Mouse (Mus musculus) adrenal gland, postnatal 14 days (tissue): ENCODE data around the gene Ntn1. TPM values are rescaled to one million over a fixed set of nuclear protein-coding genes. Genes with fewer than 3 reads are reported as not detected.
A peak's percentile ranks its signal among the peaks of the same experiment; 100 is the strongest.

Source experiments
- DNase-seq: peaks from one replicate; pipeline ENCODE4 v3.0.0; 2021; ENCODE audit warnings: mixed read lengths
- total RNA-seq: library from RNA; stranded (reverse); gene quantifications from 2 replicates; pipeline ENCODE4 v1.2.3, GENCODE M21; 2021

The Ntn1 gene
- total RNA-seq, 1 experiment from 2014 or later = 8.8 TPM

DNA sequence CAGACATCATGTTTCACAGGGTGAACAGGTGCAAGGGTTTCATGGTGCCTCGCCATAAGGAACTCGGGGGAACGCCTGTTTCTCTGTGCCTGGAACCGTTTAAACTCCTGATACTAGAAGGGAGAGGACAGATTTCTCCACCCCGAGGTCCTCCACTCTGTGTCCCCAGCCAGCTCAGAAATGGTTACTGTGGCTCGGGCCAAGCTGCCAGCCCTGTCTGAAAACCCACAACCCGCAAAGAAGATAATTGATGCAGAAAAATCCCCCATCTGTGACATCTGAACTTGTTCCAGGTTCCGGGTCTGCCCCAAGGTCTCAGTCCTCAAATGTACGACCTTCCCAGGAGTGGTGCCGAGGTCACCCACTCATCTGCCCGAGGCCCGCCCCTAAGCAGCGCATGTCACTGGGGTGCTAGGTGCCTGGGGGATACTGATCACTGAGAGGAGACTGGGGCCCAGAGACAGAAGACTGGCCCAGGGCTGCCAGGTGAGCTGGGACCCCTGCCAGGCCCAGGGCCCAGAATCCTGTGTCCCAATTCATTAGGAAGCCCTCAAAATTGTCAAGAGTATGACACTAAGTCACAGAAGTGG lies 68.9 kb downstream of the Ntn1 start:
- DNase-seq = peak; percentile 51

DNA sequence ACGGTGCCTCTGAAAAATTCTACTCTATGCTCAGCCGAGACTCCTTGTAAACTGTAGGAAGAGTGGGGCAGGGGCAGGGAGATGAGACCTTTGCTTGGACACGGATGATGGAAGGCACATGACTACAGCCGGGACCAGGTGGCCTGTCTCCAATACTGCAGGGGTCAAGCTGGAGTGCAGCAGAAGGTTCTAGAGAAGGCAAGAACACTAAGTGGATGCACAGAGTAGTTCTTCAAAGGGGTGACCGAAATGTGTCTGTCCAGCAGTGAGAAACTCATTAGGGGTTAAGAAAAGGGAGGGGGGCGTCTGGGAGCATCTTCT lies 69.5 kb downstream of the Ntn1 start:
- DNase-seq = no peak

DNA sequence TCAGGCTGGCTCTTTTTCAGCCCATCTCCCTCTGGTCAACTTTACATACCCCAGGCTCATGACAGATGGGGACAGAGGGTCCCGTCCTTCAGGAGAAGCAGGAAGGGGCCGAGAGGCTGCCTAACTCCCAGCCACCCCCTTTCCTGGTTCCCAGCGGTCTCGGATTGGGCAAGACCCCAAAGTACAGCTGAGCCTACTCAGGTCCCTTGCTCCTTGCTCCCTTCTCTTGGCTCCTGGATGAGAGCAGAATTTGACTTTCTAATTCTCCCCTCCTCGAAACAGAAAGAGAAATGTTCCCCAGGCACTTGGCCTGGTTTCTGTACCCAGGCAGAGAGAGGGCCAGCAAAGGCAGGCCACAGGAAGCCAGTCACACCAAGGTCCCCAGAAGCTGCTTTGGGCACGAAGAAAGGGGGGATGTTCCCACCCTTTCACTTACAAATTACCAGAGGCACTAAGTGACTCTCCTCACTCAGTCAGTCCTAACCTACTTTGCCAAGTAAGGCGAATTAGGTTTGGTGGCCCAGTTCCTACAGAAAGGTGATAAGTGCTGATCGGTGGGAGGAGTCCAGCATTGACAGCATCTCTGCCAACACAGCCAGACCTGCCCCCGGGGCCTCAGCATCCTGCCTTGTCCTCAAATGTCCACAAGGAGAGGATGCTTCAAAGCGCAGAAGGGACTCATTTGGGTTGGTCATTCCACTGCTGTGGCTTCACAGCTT lies 70.1 kb downstream of the Ntn1 start:
- no peak for DNase-seq

DNA sequence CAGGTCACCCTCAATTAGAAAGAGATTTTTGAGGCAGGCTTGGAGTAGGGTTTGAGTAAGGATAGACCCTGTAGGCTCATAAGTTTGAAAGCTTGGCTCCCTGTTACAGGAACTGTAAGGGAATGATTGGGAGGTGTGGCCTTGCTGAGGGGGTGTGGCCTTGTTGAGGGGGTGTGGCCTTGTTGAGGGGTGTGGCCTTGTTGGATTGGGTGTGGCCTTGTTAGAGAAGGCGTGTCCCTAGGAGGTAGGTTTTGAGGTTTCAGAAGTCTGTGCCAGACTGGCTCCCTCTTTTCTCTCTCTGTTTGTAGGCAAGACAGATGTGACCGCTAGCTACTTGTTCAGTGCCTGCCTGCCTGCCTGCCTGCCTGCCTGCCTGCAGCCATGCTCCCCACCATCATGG lies 75.8 kb downstream of the Ntn1 start:
- DNase-seq = no peak

DNA sequence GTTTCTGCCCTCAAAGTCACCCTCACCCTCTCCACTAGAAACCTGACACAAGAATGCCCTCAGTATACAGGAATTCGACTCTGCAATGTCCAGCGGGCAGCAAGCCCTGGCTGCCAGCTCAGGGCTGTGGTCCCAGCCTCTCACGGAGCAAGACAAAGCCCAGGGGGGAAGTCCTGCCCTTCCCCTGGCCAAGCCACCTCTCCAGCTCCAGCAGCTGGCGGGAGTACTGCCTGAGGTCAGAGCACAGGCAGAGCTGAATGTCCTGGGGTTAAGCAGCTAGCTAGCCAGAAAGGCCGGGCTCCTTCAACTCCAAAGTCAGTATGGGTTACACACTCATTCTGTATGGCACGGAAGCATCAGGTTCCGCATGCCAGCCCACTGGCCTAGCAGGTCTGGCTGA lies 79.2 kb downstream of the Ntn1 start:
- peak; percentile 78 for DNase-seq

DNA sequence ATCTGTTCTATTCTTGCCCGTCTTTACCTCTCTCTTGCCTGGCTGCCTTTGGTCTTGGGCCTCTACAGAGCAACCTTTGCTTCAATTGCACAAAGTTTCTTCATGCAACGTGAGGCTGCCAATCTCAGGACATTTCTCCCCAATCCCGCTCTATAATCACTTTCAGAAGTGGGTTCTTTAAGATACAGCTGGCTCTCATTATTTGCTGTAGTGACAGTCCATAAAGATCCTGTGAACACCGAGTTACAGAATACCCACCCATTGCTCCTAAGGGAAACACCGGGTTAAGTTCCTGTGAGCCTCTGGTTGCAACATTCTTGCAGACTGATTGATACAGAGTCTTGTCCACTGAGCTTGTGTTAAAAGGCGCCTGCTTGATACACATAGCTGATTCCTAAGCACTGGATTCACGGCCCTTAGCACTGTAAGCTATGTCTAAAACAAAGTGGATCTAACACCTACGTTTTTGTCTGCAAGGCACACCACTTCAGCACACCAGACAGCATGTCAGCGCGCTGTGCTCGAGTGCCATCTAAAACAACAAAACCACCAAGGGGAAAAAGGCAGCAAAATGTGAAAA lies 85.0 kb downstream of the Ntn1 start:
- DNase-seq = no peak

DNA sequence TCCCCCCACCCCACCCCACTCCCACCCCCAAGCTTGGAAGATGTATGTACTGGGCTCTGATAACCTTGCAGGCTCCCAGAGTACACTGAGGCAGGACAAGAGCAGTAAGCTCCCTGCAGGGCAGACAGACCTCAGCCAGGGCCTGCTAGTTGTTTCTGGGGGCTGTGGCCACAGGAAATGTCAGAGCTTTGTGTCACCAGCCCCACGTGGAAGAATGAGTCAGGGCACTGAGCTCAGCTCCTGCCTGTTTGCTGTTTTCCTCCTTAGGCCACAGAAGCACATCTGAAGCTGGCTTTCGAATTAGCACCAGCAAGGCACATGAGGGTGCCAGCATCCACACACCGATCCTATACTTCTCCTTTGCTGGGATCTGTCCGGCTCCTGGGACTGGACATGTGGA lies 86.8 kb downstream of the Ntn1 start:
- no peak for DNase-seq

DNA sequence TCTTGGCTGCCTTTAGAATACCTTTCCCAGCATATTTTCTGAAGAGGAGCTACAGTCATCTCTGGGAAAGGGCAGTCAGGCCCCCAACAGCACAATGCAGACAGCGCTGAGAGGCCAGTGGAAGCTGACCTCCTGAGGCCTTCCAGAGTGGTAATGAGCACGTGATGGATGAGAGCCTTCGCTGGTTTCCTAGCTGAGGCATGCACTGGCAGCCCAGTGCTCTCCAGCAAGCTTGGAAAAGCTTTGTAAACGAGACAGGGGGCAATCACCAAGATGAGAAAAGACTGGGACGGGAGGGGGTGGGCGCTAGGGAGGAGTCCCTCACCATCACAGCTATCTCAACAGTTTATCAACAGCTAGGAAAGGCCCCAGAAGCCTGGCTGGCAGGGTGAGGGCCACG lies 87.6 kb downstream of the Ntn1 start:
- no peak for DNase-seq

DNA sequence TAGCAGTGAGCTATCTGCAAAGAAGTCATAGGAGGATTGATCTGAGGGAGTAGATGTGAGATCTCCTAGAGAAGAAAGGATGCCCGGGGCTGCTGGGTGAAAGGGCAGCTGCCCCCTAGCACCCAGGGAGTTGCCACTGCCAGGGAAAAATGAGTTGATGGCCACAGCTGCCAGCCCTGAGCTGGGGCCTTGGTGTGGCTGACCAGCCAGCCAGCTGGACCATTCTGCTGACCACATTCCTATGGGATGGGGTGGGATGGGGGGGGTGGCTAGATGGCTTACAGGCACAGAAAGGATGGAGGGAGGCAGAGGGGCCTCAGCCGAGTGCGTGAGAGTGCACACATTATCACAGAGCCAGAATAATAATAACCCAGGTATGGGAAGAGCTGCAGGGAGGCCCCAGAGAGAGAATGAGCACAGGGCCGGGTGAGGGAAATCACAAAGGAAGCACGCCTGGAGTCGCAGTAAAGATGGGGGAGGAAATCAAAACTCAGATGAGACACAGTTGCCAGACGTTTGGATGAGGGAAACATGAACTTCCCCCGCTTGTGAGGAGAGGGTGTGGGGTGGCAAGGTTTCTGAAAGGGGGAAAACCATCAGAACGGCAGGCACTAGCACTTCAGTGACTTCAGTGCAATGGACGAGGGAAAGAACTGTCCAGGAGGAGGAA lies 91.6 kb downstream of the Ntn1 start:
- no peak for DNase-seq

DNA sequence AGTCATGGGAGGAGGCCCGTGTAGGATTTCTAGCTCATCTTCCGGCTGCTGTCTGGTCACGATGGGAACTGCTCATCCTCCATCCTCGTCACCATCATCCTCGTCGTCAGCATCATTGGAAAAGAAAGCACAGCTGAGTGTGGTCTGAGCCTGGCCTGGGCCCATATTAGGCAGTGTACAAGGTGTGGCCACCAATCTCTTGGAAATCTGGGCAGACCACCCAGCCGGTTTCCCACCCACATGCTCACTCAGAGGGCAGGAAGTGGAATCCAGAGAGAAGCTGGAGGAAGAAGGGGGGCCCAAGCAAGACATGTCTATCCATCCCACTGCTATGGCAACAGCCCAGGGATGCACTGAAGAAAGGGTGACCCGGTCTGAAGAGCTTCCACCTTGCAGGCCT lies 94.6 kb downstream of the Ntn1 start:
- no peak for DNase-seq

DNA sequence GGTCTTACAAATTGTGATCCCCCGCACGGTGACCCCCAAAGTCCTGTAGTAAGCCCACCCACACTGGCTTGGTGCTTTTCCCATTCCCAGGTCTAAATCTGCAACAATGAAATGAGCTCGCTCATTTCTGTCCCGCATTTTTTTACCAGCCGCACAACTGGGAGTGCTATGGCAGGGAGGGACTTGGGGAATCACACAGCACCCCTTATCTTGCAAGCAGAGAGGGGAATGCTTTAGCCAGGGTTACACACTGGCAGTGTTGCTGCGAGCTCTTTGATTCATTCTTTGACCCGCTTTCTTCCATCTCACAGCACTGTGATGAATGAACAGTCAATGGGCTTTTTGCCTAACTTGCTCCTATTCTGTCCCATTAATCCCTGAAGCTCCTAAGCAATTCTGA lies 98.3 kb downstream of the Ntn1 start:
- no peak for DNase-seq

DNA sequence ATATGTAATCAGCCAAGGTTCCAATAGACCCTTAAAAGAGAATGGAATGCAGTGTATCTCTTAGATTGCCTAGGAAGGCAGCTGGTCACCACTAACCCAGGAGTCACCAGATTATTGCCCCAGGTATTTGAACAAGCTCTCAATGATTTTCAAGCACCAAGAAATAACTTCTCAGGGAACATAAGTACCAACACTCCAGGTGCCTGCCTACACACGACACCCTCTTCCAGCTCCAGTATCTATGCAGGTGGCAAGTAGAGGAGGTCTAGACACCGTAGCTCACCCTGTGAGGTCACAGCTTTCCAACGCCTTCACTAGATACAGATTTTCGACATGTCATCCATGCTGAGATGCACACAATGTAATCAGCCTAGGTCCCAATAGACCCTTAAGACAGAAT lies 99.0 kb downstream of the Ntn1 start:
- no peak for DNase-seq

DNA sequence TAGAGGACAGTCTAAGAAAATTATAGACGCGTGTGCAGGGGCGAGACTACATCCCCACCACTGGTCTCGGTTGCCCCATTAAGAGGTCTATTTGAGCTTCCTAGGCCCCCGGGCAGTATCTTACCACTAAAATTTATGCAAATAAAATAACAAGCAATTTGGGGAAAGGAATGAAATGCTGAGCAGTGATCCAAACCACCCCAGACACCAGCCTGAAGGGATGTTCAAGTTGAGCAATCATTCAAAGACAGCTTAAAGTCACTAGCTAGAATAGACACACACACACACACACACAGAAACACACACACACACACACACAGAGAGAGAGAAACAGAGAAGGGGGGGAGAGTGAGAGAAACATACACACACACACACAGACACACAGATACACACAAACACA lies 105.1 kb downstream of the Ntn1 start:
- no peak for DNase-seq

DNA sequence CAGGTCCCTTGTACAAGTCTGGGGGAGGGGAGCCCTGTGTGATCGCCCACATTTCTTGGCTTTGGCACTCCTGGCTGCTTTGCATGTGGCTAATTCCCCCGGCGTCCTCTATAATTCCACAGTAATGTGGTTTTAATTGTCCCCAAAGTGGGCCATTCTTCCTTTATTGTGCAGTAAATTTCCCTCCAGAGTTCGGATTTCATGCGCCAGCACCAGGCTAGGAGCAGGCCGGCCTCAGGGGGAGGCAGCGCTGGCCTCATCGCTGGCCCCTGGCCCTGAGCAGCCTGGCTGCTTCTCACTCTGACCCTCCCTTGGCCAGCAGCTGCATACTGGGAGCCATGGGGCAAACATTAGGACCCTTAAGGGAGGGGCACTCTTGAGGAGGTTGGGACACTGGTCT lies 110.0 kb downstream of the Ntn1 start:
- DNase-seq = peak; percentile 18

DNA sequence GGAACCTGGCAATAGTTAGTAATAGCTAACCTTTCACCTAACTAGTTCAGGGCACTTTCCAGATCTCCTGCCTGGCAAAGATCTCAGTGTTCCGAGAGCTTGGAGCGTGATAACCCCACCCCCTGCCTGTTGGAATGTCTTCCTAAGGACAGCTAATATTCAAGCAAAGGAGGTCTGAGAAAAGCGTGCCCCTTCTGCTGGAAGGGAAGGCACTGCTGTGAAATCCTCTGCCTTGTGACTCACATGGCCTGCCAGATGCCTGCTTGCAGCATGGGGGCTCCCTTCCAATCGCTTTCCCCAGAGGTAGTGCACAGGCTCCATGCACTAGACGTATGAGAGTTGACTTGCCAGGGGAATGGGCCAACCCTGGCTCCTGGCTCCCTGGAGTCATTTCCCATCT lies 113.3 kb downstream of the Ntn1 start:
- peak; percentile 35 for DNase-seq

DNA sequence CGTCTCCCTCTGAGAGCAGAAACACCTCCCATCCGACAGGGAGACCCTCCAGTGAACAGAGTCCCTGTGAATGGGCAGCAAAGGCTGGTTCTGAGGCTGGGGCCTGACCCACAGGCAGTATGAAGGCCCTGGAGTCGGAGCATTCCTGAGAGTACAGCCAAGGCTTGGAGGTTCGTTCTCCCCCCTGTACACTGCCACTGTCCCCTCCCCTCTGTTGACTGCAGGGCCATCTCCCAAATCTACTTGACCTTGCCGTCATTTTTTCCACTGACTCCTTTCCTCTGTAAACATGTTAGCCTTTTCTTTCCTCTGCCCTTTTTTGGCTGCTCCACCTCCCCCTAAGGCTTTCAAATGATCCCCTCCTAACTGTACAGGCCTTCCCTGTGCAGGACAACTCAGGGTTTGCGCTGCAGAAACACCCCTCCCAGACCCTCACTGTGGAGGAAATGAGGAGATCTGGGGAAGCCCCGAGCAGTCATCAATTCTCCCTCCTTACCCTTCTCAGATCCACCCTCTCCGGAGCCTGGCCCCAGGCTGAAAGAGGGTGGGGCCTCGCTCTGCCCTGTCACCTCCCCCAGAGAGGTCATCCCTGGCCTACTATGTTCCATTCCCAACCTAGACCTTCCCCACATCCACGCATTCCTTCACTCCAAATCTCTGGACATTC lies 114.3 kb downstream of the Ntn1 start:
- DNase-seq = peak; percentile 8

DNA sequence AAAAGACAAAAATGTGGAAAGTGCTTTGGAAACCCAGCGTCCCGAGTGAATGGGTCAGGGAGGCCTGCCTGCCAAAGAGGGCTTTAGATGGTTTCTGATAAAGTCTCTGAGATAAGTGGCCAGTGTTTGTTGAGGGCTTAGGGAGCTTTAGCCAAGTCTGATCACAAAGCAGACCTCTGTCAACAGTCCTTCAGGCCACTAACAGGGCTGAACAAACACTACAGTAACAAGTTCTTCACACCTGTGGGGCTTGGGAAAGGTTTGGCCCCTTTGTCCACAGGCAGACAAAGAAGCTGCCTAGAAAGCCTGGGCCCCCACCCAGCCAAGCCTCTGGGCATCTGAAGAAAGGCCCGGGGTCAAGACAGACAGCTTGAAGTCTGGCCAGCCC lies 114.9 kb downstream of the Ntn1 start:
- no peak for DNase-seq

DNA sequence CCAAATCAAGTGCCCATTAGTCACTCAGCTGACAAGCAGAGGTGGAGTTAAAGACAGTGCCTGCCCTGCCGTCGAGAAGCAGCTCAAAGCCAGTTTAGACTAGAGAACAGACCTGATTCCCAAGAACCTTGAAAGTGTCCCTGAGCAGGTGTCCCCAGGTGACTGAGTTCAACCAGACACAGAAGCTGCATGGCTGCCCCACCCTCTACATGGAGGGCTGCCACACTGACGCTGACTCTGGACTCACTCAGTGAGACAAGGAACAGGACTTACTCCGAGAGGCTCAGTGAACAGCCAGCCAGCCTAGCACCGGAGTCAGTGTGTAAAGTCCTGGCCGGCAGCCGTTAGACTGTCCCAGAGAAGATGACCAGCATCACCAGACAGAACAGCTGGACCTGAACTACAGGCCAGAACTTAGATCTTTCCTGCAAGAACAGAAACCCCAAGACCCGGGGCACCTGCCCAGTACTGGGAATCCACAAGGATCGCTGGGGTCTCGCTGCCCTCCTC lies 120.6 kb downstream of the Ntn1 start:
- no peak for DNase-seq

DNA sequence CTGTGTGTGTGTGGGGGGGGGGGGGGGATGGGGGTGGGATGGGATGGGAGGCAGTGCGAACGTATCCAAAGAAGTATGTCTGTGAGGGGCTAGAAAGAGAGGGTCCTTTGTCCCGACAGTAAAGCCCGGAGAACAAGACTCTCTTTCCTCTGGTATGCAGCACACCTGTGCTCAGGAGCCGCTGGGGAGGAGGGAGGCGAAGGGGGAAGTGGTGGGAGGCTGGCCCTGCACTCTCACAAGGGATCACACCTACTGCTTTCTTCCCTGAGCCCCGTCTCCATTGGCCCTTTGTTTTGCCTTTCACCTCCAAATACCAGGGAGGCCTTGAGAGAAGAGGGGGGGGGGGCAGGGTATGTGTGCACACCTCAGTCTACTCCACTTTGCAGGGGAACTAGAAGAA lies 123.7 kb downstream of the Ntn1 start:
- no peak for DNase-seq

DNA sequence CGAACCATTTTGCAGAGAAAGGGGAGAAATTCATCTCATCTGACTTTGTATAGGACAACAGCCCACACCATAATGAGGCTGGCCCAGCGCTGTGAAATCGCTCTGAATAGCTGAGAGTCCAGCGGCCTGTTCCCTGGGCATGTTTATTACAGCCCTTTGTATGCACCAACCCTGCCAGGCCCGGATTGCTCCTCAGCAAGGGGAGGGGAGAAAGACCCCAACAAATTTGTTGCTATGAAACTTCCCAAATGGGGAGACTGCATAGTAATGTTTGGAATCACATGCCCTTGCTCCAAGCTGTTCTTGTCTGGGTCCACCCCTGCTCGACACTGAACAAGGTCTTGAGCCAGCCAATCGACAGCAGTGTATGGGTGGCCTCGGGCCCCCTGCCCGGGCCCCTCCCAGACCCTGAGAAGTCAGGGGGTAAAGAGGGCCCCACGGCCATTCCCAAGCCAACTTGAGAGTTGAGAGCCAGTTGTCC lies 126.3 kb downstream of the Ntn1 start:
- DNase-seq = no peak

DNA sequence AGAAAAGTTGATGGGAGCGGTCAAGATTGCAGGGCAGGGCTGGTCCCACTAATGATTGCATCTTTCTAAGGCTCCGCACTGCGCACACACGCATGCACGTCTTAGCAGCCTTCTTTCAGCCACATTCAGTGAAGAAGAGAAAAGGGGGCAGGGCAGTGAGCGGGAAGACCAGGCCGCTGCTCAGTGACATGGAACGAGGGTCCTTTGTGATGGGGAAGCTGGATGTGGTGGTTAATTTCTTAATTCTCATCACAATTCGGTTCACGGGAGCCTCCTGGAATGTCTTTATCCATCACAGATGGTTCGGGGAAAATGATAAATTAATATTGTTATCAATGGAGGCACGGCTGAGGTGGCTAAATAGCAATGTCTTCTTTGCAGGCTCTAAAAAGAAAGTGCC lies 126.8 kb downstream of the Ntn1 start:
- no peak for DNase-seq

DNA sequence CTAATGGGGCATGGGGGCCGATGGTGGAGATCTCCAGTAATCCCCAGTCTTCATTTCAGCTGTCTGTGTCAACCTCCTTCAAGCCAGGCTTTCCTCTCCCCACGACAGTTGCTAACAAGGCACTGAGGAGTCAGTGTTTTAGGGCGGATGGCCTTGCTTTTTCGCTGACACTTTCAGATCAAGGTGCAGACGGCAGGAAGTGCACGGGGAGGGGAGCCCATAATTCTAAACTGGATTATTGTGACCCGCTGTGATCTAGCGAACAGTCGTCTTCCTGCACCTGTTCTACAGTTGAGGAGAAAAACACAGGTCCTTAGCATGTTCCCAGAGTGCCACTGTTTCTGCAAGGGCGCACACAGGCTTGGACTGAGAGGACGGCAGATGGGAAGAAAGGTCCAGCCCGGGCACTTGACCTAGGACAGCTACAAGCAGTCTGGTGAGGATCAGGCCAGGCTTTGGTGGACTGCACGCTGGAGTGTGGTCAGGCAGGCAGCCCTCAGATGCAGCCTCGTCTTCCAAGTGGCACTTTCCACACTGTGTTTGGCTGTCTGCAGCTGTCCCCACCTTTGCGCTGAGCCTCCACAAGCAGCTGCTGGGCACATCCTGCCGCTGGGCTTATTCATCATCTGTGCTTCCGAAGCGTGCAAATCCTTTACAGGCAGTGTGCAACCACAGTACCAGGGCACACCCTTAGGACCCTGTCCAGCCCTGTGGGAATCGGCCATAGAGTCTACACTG lies 129.7 kb downstream of the Ntn1 start:
- DNase-seq = no peak
